Mouse (Mus musculus) heart, adult 8-10 months (tissue): ENCODE measurements around the gene Efr3b. TPM values are rescaled to one million over a fixed set of nuclear protein-coding genes. Genes with fewer than 3 reads are reported as not detected.

Experiments
- total RNA-seq, 4 experiments: library from RNA; stranded (reverse); gene quantifications; 2 replicates each; pipeline ENCODE4 v1.2.4; 2022

Gene Efr3b
- total RNA-seq, 4 experiments from 2014 or later = 5.6 to 8.2 (median 7.0) TPM

Other genes starting within 250 kb of the Efr3b start
- 10 to 100 TPM; 46.0 to 59.4 (median 50.9) TPM for gene Dnmt3a, start 232.9 kb downstream of the Efr3b start, total RNA-seq
- gene Pomc, start 84.0 kb downstream of the Efr3b start, total RNA-seq = under 1 TPM in 3 of 4 experiments, not detected in 1; 0.46 to 0.75 (median 0.56) TPM
- 10 to 100 TPM; 10.0 to 14.9 (median 11.2) TPM for gene Dnajc27, start 43.7 kb upstream of the Efr3b start, total RNA-seq
- 1 to 10 TPM; 2.6 to 3.0 (median 2.9) TPM for gene Adcy3, start 94.2 kb upstream of the Efr3b start, total RNA-seq
- gene Ptrhd1, start 195.1 kb upstream of the Efr3b start, total RNA-seq = 1 to 10 TPM; 3.1 to 4.8 (median 4.4) TPM
- gene Cenpo, start 195.4 kb upstream of the Efr3b start, total RNA-seq = 1 to 10 TPM; 1.6 to 3.3 (median 2.5) TPM